ENCODE assay signal across 11 mouse cellular contexts in genomic region chr7:96609854-96610586, GRCm38 (mm10).
DNase-seq lines count a peak whose midpoint lies in the region; ATAC-seq lines count a peak whose summit lies in the region.
"Had no signal": no experiment of that assay in that cellular context is flagged by ENCODE, and none has a peak within 500 bp of the region (broad histone marks: within the 10 kb centered on the region; RNA-seq: fewer than 3 reads in every experiment).

No protein-coding gene starts in this region.

- ATAC-seq in megakaryocyte-erythroid progenitor cell, adult 5-6 weeks (replicated peaks; ENCODE audit: low FRiP score, low TSS enrichment, poor library complexity, severe bottlenecking), result no peak

- peak; percentile 3 to 12 for DNase-seq in frontal cortex, postnatal 36 days (ENCODE audit: low spot score in 2 of 2)
- DNase-seq in frontal cortex, postnatal 14 days (ENCODE audit: low spot score in 2 of 2), result no peak
- peak; percentile 9 for DNase-seq in kidney, postnatal 14 days
- no peak for DNase-seq in kidney, postnatal 25 days
- DNase-seq in R1 (ENCODE audit: low read depth, low spot score), result peak; percentile 12
- peak; percentile 44 for DNase-seq in mesoderm, embryonic 11.5 days (ENCODE audit: low read depth, low spot score)
- no peak for DNase-seq in gastrocnemius, postnatal 14 days
- DNase-seq: cerebellum, adult 11 months; heart, postnatal 4 days; spleen, adult 18-20 months had no signal

- intact Hi-C loops in gastrocnemius, postnatal 14 days (cut with DNase I; ENCODE audit: low total_unique reads), result no loop called here

Comparison
In these comparisons a context has a peak if more than half of its experiments do, and no peak if none do; other contexts are left out.
1. DNase-seq: peak in frontal cortex, postnatal 36 days (2 of 2), kidney, postnatal 14 days (single experiment), R1 (single experiment) and mesoderm, embryonic 11.5 days (single experiment); none in frontal cortex, postnatal 14 days (0 of 2), kidney, postnatal 25 days (0 of 2) and gastrocnemius, postnatal 14 days (single experiment).